Mouse (Mus musculus) ES-E14 (cell line): ENCODE measurements around the gene Tmem110. TPM values are rescaled to one million over a fixed set of nuclear protein-coding genes. Genes with fewer than 3 reads are reported as not detected.

ENCODE experiments used
- DNase-seq: peaks from one replicate; pipeline ENCODE4 v3.0.0-alpha.2; 2013; ENCODE audit warnings: low read depth, low spot score
- H3K27ac ChIP-seq: 2 replicates; pipeline ENCODE4 v1.5.1; 2012; ENCODE audit warnings: low read depth, mild to moderate bottlenecking, low read length, moderate library complexity, mixed read lengths; ENCODE audit not compliant: poor library complexity, insufficient read depth, severe bottlenecking
- H3K36me3 ChIP-seq: 2 replicates; pipeline ENCODE4 v1.6.1; 2012; ENCODE audit warnings: mild to moderate bottlenecking, low read length, moderate library complexity, mixed read lengths; ENCODE audit not compliant: control insufficient read depth, poor library complexity, insufficient read depth, severe bottlenecking
- H3K4me1 ChIP-seq, 2 experiments: fragments of 150-350 bp in 1 of 2; sonication (generic) in 1 of 2; 2 replicates each; pipeline ENCODE4 v1.6.1; 2012; ENCODE audit warnings: low read length in 2 of 2, mild to moderate bottlenecking in 1 of 2, mixed read lengths in 1 of 2; ENCODE audit not compliant: control insufficient read depth in 2 of 2, insufficient read depth in 2 of 2, poor library complexity in 1 of 2
- H3K4me3 ChIP-seq, 2 experiments: fragments of 150-350 bp in 1 of 2; sonication (generic) in 1 of 2; 2 replicates each; pipeline ENCODE4 v1.5.1; 2012; ENCODE audit warnings: low read length in 2 of 2, low read depth in 1 of 2, mild to moderate bottlenecking in 1 of 2, mixed read lengths in 1 of 2; ENCODE audit not compliant: insufficient read depth in 1 of 2, poor library complexity in 1 of 2, severe bottlenecking in 1 of 2
- H3K9ac ChIP-seq: 2 replicates; pipeline ENCODE4 v1.6.1; 2012; ENCODE audit warnings: low read depth, mild to moderate bottlenecking, low read length, mixed read lengths; ENCODE audit not compliant: poor library complexity, insufficient read depth, severe bottlenecking
- H3K9me3 ChIP-seq: fragments of 150-350 bp; sonication (generic); 2 replicates; pipeline ENCODE4 v1.6.1; 2012; ENCODE audit warnings: low read depth, mild to moderate bottlenecking, low read length; ENCODE audit not compliant: control insufficient read depth, insufficient read depth
- CHD2 ChIP-seq: IDR thresholded peaks from 2 replicates; pipeline ENCODE4 v1.6.1; 2014; ENCODE audit warnings: mild to moderate bottlenecking, low read depth, low read length, inconsistent platforms
- HCFC1 ChIP-seq: IDR thresholded peaks from 2 replicates; pipeline ENCODE4 v1.6.1; 2012; ENCODE audit warnings: low read length, inconsistent platforms, borderline replicate concordance; ENCODE audit not compliant: insufficient read depth
- MAFK ChIP-seq: IDR thresholded peaks from 2 replicates; pipeline ENCODE4 v1.6.1; 2014; ENCODE audit warnings: mild to moderate bottlenecking, low read depth, low read length, inconsistent platforms; ENCODE audit not compliant: insufficient read depth
- ZC3H11A ChIP-seq: IDR thresholded peaks from 2 replicates; pipeline ENCODE4 v1.6.1; 2012; ENCODE audit warnings: low read depth, mild to moderate bottlenecking, inconsistent platforms, low read length, borderline replicate concordance
- ZNF384 ChIP-seq: IDR thresholded peaks from 2 replicates; pipeline ENCODE4 v1.6.1; 2012; ENCODE audit warnings: low read depth, low read length, inconsistent platforms
- in situ Hi-C, 2 experiments: fragments of 600-800 bp; cut with MboI; formaldehyde crosslinking; loops; one replicate each; pipeline ENCODE4 v1.15.1; 2025; ENCODE audit warnings: low sequenced_read_pairs in 2 of 2, inconsistent platforms in 1 of 2; ENCODE audit not compliant: unreplicated experiment in 2 of 2
- total RNA-seq: library from RNA; depleted of rRNA; stranded (reverse); fragments of 300-350 nt; gene quantifications from 2 replicates; pipeline ENCODE4 v1.2.3, GENCODE M21; 2012; rRNA removed

Gene Tmem110
- 21.8 and 33.2 TPM in 2 replicates for total RNA-seq

DNA sequence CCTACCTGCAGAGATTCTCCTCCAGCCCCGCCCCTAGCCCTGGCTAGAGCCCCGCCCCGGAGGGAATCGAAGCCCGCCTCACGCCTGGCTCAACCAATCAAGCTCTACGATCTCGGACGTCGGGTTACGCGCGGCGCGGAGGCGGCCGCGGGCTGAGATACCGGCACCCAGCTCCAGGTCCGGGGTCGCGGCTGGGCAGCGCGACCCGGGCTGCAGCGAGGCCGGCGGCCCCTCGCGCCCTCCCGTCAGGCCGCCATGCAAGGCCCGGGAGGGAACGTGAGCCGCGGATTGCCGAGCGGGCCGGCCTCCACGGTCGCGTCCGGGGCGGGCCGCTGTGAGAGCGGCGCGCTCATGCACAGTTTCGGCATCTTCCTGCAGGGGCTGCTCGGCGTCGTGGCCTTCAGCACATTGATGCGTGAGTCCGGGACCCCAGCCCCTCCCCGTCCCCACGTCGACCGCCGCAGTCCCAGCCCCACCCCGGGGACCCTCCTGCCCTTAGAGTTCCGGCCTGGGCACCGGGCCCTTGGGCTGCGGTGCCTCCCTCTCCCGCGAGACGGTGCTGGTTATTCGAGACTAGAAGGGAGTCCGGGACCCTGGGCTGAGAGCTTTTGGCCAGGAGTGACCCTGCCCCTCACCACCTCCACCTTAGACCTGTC lies at the start of gene Tmem110:
TSS of gene Tmem110 (plus strand) at position 115 of the 656 bp plus-strand sequence.
- Histone ChIP-seq H3K4me1 (peaks cover 2% of the 10 kb centered on the region in 2 experiments; a peak in 2 of 4 replicates), H3K9me3 (no peaks in the 10 kb centered on the region), H3K27ac (peak within 1 kb of the TSS; percentile 42; the same call in 1 of the 2 replicates), H3K9ac (peak within 1 kb of the TSS; percentile 96), H3K4me3 (peak within 1 kb of the TSS; percentile 93 to 98), H3K36me3 (no peaks in the 10 kb centered on the region)
- in situ Hi-C loops, result no loop called here
- peak; percentile 79 for DNase-seq
- no peak for TF ChIP-seq ZNF384
- TF ChIP-seq MAFK, result no peak
- peak; percentile 70; the same call in 1 of the 2 replicates for TF ChIP-seq HCFC1
- peak; percentile 63; the same call in 1 of the 2 replicates for TF ChIP-seq CHD2
- TF ChIP-seq ZC3H11A, result no peak

GRCm38 (mm10) chr14:30784614-30785013 lies 40.8 kb upstream of the Tmem110 start:
- Histone ChIP-seq H3K36me3 (no peaks in the 10 kb centered on the region), H3K27ac (no peak overlapping the region), H3K4me3 (no peak overlapping the region), H3K9ac (no peak overlapping the region), H3K4me1 (no peaks in the 10 kb centered on the region), H3K9me3 (no peaks in the 10 kb centered on the region)
- TF ChIP-seq CHD2 (no peak), ZNF384 (no peak), MAFK (no peak), HCFC1 (no peak)
- in situ Hi-C loops, result no loop called here
- no peak for DNase-seq

- DNase-seq, result no peak
- no peaks in the 10 kb centered on the region for H3K4me1 ChIP-seq
- H3K9me3 ChIP-seq, result no peaks in the 10 kb centered on the region
- in situ Hi-C loops, result no loop called here
- TF ChIP-seq HCFC1 (no peak), ZNF384 (no peak), CHD2 (no peak), MAFK (no peak), ZC3H11A (no peak)
- H3K9ac ChIP-seq, result no peak overlapping the region
- no peak overlapping the region for H3K27ac ChIP-seq
- H3K4me3 ChIP-seq, result no peak overlapping the region
- no peaks in the 10 kb centered on the region for H3K36me3 ChIP-seq
Measured at GRCm38 (mm10) chr14:30789471-30789870, 35.9 kb upstream of the Tmem110 start.

- no peak overlapping the region for H3K4me3 ChIP-seq
- in situ Hi-C loops, result loop anchor here in 1 of 2 experiments (10.0 kb wide), 1 partner anchor 62 kb away; no protein-coding TSS in a partner anchor
- DNase-seq, result no peak
- TF ChIP-seq CHD2 (no peak), ZNF384 (no peak), HCFC1 (no peak), MAFK (no peak), ZC3H11A (no peak)
- H3K4me1 ChIP-seq, result no peaks in the 10 kb centered on the region
- H3K27ac ChIP-seq, result no peak overlapping the region
- no peaks in the 10 kb centered on the region for H3K9me3 ChIP-seq
- H3K36me3 ChIP-seq, result no peaks in the 10 kb centered on the region
- H3K9ac ChIP-seq, result no peak overlapping the region
Measured at GRCm38 (mm10) chr14:30792871-30793270, 32.5 kb upstream of the Tmem110 start.
